Mouse (Mus musculus) layer of hippocampus, adult 9-10 months (tissue): ENCODE data around the gene Prcd.
"Not testable (repeated sequence)": the region's sequence is repeated elsewhere in the genome, so short reads cannot be mapped to it uniquely, and the experiment has no call there.

Source experiments
- DNase-seq: peaks from one replicate; pipeline ENCODE4 v3.0.0; 2022; ENCODE audit warnings: low spot score

Prcd gene

DNA sequence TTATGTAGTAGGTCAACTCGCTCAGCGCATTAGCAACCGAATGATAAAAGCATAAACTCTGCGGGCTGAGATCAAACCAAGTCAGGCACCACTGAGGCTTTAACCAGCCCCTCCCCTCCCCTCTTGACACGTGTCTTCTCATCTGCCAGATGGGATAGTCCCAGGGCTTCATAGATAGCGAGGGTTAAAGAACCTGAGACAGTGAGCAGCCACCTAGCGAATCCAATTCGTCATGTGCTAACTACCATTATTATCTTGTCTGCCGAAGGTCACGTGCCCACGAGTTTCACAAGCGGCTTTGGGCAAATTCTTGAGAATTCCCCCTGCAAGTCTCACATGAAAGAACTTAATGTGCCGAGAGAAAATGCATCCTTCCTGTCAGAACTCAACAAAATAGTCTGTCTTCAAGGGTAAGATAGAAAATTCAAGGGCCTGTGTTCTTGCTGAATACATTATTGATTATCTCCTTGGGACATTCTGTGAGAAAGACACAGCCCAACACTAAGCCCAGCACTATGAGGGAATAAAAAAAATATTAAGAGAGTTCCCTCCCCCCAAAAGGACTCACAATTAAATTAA lies 16.5 kb downstream of the Prcd start:
- DNase-seq: no peak

DNA sequence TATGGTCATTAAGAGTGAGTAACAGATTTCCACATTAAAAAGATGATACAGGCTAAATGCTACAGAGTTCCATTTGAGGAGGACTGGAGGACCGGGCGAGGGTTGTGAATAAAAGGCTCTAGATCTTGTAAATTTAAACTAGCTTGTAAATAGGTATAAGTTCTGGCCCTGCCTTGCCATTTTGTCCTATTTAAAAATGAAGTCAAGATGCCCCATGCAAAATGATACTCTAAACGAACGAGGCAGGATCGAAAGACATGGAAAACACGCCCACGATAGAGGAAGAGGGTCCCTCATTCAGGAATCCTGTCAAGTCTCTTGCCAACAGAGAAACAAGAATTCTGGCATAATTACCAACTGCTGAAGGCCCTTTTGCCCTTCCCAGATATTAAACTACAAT lies 17.1 kb downstream of the Prcd start:
- DNase-seq: no peak

DNA sequence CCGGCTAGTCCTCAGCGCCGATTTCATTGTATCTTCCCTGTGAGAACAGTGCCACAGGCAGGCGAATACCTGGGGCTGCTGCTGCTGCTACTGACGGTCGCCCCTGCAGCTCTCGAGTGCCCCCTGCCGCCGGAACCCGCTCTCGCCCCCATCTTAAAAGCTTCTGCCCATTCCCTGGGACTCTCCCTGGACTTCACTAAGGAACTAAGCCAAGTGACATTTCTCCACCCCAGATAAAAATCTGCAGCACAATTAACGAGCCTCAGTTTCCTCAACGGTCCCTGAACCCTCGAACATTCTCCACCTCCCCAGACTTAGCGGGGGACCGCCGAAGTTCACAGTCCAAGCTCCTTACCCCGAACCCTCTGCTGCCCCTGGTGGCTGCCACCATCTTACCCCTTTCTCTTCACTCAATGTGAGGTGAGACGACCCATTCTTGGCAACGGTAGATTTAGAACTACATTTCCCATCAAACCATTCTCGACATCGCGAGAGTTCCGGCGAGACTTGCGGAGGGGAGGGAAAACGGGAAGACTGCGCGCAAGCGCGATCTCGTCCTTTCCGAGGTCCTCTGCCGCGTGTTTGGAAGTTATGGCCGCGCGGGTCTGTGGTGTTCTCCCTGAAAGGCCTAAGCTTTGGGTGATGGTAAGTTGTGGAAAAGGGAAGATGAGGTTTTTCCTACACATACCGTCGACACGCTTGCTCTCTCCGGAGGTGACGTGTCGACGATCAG lies 17.9 kb downstream of the Prcd start:
- peak; percentile 98 for DNase-seq

DNA sequence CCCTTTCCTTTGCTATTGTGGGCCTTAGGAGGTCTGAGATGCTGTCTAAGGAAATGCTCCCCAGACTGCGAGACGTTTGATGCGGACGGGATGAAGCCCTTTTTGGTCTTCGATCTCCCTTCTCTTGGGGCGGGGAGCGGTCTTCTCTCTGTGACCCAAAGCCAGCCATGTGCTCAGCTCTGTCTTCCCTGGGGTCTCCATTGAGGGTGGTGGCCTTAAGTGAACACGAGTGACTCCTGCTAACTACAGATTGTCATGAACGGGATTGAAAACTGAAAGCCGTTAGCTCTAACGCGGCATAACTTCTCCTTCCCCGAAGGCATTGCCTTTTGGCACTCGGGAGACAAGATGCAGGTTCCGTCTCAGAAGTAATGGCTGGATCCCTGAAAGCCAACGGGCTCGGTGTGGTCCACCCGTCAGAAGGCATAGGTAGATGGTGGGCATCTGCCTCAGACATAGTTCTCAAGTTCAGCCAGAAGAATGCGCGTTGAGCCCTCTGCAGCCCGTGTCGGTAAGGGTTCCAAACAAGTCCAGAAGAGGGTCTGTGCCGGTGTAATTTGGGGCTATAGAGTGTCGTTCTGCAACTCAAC lies 18.6 kb downstream of the Prcd start:
- no peak for DNase-seq

DNA sequence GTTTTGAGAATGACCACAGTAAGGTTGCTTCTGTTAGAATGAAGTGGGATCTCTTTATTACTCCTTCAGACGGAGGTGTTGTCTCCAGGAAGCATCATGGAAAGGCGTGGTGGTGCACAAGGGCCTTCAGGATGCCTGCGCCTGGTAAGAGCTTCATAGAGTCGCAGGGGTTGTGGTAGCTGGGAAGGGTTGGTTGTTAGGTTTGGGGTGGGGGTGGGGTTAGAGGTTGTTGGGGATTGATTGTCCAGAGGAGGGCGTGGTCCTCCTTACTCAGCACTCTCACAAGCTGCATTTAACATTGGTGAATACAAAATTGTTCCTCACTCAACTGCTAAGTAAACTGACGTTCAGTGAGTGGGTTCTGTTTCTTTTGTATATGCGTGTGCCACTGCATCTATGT lies 19.3 kb downstream of the Prcd start:
- no peak for DNase-seq

DNA sequence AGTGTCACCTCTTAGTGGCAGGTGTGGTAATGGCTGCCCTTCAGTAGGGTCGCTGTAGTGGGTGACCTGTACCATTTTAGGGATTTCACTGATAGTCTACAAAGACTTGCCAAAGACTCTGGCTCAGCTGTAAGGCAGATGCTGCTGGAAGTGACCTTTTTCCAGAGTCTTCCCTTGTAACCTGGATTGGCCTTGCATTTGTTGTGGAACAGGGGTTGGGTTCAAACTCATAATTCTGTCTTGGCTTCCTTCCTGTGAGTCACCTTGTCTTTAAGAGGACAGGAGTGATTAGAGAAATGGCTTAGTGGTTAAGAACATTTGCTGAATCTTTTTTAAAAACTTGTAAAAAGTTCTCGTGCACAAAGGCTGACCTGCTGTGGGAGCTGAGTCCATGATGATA lies 20.1 kb downstream of the Prcd start:
- no peak for DNase-seq

DNA sequence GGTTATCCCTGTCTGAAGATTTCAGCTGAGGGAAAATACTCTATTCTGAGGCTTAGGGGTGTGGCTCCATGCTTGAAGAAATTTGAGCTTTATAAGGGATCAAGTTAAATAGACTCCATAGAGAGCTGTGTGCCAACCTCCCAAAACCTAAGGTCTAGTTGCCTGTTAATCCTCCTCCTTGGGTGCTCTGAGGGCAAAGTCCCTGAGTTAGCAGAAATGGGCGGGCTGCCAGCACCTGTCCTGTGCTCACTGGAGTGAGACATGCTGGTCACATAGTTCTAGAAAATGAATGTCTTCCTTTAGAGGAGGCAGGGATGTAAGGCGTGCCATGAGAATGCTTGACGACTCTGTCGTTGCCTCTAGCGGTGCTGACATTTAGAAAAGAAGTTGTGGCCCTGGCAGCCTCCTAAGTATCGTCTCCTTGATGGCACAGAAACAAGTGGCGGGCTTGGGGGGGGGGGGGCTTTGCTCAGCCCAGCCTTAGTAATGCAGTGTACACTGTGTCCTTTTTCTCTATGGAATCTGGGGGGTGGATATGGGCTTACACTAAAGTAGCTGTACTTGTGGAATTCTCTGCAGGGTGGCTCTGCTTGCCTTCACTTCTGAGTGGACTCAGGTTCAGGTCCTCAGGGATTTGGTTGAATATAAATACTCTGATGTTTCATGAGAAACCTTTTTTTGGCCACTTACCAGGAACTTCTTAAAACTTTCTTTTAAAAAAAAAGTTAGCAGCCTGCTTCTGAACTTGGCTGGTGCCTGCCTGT lies 21.5 kb downstream of the Prcd start:
- no peak for DNase-seq

DNA sequence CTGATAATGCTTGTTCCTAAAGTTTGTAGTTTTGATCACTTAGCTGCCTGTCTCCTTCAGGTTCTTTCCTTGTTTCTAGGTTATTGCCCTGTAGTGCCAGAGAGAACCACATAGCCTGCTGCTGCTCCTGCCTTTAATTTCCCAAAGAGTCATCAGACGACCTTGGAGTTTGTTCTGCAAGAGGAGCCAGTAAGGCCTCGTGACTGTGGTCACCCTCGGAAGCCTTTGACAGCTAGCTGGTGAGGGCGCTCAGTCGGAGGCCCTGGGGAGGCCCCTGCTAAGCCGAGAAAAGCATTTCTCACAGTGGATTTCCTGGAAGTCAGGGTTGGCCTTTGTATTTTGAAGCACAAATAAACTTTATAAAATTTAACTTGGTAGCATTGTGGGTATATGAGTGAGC lies 22.1 kb downstream of the Prcd start:
- not testable (repeated sequence) for DNase-seq

DNA sequence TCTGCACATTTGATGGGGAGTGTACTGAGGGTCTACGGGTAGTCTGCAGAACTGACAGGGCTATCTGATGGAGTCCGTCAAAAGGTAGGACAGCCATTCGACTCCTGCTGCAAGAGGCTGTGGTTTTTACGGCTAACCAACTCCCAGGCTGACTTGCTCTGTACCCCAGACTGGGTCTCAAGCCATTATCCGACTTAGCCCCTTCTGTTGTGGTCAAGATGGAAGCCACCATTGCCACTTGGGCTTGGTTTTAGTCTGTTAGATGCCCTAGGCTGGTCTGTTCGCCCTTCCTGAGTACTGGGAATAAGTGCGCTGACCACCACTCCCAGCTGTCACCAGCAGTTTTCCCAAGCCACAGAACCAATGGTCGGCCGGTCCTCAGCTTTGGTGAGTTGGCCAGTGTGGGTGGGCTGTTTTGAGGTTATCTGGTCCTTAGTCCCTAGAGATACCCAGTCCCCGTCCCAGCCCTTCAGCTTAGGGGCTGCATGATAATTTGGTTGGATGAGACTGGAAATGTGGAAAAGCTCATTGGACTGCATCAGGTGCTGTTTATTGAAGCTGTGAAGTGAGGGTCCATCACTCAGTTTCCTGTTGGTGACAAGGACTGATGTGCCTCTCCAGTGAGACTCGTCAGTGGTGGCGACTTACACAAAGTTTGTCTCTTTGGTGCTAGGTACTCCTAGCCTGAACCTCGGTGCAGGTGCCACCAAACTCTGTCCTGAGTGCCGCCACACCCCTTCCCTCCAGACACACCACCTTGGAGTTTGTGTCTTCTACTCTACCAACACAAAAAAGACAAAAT lies 23.0 kb downstream of the Prcd start:
- DNase-seq: no peak

DNA sequence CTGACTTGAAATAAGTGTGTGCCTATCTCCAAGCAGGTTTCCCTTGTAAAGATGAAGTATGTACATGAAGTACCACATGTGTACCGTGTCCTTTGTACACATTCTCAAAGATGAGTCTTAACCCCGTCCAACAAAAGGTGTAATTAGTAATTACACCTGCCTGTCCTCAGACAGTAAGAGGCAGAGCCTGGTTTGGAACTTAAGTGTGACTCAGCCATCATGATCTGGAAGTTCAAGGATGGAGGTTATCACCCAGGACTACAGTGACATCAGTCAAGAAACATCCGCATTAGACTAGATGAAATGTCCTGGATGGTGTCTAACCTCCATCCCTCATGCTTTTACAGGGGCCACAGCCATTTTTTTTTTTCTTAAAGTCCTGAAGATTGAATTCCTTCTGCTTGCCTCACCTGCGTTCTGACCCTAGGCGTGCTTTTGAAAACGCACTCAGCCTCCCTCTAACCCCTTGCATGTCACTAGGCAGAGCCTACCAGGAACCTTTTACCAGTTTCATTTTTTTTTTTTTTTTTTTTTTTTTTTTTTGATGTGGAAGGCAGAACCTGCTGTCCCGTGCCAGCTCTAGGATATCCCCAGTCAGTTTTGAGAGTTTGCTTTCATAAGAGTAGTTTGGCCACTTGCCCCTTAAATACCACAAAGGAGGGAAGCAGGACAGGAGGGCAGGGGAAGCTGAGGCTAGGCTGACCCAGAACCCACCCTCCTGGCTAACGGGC lies 24.5 kb downstream of the Prcd start:
- DNase-seq: no peak

DNA sequence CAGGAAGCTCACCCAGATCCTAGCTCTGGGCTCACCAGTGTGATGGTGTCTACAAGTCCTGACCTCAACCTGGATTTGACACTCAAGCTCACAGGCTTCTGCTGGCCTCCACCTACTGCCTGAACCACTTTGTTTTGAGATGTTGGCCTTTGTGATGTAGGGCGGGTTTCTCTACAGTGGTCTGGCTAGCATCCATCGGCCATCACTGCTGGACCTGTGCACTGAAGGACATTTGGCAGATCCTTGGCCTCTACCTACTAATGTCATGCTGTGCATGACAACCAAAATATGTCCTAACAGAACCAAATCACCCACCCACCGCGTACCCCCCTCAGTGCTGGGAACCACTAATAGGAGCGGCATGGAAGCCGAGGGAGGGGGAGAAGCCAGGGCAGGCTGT lies 25.8 kb downstream of the Prcd start:
- DNase-seq: no peak

DNA sequence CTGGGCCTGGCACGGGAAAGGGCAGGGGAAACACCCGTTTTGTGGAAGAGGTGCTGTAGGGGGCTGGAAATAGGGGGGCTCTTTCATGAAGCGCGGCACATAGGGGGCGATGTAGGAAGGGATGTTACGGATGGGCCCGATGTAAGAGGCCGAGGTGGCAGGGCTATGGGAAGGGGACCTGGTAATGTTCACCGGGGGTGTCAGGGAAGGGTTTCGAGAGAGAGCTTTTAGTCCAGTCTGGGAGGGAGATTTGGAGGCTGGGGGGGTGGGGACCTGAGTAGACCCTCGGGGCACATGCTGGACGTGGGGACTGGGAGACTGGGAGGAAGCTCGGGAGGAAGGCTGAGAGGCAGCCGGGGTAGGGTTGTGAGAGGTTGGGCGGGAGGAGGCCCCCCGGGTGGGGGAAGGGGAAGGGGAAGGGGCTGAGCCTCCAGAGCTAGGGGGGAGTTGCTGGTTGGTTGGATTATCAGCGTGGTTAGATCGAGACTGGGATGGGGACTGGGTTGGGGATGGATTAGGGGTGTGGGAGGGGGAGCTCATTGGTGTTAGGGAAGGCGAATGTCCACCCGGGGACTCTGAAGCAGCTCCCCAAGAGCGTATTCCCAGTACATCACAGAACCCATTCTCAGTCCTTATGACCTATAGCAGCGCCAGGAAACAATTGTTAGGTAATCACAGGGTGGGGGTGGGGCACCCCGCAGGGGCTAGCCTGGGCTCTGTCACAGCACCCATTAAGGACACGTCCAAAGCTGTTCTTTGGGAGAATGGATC lies 27.2 kb downstream of the Prcd start:
- DNase-seq: no peak

DNA sequence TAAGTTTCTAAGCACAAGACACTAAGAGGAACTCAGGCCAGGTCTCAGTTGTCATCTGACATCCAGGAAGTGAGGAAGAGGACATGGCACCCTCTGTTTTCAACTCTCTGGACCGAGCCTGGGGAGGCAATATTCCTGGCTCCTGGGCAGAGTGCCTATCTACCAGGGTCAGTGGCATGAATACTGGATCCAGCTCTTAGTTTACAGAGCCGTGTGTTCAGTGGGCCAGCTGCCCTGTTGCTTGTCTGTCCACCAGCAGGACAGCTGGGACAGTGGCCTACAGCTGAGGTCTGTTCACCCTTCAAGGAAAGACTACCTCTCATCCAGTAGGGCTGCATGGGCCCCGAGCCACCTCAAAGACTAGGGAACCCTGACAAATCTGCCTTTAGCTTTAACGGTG lies 27.8 kb downstream of the Prcd start:
- DNase-seq: no peak

DNA sequence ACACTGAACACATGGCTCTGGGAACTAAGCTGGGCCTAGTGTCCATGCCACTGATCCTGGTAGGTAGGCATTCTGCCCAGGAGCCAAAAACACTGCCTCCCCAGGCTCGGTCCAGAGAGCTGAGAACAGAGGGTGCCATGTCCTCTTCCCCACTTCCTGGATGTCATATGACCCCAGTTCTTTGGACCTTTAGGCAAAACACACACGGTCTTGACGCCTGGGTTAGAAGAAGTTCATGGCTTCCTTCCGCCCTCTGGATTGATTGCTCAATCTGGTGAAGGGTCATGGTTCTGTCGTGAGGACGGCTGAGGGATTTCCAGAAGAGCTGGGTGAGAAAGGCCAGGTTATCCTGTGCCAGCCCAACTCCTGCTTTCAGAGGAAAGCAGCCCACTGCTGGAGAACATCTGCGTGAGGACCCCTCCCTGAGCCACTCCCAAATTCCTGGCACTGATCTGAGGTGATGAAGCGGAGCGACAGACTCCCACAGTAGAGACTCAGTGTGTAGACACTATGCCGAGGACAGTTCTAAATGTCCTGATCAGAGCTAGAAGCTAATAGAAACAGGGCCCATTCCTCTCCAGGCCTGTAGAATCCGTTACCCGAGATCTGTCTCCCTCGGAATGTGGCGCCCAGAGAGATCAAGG lies 29.3 kb downstream of the Prcd start:
- DNase-seq: no peak

DNA sequence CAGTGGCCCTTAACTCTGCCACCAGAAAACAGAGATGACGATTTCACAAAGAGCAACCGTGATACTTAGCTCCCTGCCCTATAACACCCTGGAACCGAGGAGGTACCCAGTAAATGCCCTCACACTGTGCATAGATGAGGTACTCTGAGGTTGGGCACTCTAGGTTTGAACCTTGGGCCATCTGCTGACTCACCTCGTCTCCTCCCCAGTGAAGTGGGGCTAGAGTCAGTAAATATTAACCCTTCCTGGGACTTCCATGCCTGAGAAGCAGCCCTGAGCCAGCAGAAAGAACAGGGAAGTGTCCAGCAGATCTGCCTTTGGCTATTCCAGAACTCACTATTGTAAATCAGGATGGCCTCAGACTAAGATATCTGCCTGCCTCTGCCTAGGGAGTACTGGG lies 30.4 kb downstream of the Prcd start:
- DNase-seq: no peak

DNA sequence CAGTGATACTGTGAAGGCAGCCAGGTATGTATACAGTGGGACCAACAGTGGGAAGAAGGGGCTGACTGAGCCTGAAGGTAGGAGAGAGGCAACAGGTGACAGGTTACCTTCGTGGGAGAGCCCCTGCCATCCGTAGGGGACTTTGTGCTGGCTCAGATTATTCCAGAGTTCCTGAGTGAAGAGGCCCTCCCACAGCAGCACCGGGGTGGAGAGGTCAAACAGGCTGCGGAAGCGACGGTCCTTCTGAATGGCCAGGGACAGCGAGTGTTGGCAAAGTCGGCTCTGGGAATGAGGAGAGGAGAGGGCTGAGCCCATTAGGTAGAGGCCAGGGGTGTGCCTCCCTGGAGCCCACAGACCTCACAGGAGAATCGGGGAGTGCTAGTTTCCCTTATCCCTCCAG lies 32.4 kb downstream of the Prcd start:
- DNase-seq: no peak

DNA sequence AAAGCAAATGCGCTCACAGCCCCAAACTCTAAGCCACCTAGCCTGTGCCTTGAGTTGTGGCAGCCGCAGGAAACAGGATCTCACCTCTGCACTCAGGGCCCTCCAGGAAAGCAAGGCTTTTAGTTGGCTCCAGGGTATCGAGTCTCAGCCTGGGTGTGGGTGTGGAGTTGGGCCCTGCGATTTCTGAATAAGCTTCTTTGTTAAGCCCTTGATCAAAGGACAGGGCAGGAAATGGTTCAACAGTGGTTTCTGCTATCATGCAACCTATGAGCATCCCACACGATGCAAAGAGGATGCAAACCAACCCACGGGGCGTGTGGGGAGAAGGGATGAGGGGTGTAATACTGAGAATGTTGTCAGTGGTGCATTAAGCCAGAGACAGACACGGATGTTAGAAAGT lies 34.6 kb downstream of the Prcd start:
- no peak for DNase-seq

DNA sequence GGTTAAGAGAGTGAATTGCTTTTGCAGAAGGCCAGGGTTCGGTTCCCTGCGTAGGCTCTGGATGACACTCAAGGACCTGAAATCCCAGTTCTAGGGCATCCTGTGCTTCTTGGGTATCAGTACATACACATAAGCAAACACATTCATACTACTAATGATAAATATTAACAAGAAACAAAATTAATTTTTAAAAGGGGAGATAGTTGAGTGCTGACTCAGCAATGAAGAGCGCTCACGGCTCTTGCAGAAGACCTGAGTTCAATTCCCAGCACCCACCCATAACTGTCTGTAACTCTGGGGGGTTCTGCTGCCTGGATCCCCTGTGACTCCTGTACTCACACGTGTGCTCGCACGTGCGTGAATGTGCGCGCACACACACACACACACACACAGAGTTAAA lies 36.3 kb downstream of the Prcd start:
- no peak for DNase-seq

DNA sequence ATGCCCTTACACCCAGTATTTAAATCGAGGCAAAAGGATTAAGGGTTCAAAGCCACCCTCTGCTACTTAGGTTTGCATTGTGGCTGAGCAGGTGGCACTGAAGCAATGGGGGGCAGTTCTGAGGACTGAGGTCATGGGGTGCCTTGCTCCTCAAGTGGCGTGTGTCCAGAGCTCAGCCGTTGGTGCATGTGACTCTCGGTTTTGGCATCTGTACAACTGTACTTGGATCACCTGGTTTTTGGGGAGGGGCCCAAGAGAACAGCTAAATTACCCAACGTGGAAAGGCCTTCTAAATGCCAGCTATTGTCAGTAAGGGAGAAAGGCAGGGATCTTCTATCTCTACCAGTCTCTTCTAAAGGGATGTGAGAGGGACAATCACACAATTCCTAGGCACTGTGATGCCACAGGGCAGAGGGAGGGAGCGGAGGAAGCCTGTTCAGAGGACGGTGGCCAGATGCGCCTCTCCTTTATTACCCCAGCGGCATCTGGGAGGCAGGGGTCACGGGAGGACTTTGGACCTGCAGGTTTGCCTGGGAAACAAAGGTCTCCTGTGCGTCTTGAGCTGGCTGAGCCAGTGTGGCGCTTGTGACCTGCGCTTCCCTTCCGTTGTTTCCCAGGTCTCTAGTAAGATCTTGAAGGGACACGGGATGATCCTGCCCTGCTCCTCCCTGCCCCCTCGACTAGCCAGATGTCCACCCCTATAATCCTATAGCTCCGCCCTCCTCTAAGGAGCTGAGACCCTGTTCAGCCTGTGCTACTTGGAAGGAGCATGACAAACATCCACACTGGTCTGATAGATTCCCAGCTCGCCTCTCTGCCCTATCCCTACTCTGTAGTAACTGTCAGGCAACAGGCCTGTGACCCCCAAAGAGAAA lies 37.6 kb downstream of the Prcd start:
- no peak for DNase-seq
